Mouse (Mus musculus) forebrain, embryonic 12.5 days (tissue): Measurements from ENCODE around the gene Tnfrsf26. TPM values are rescaled to one million over a fixed set of nuclear protein-coding genes. Genes with fewer than 3 reads are reported as not detected.
"Not testable (repeated sequence)": the region's sequence is repeated elsewhere in the genome, so short reads cannot be mapped to it uniquely, and the experiment has no call there.

Experiments used
- ATAC-seq: fragments of 200-750 bp; cut with Nextera tagmentation; 2 replicates; pipeline ENCODE4 v1.8.0; 2017; ENCODE audit warnings: moderate TSS enrichment; ENCODE audit not compliant: low FRiP score
- H3K27ac ChIP-seq: fragments of 300-500 bp; sonication (generic); 2 replicates; pipeline ENCODE4 v1.5.1; 2016; ENCODE audit warnings: mild to moderate bottlenecking
- H3K27me3 ChIP-seq: fragments of 300-500 bp; sonication (generic); 2 replicates; pipeline ENCODE4 v1.6.1; 2016; ENCODE audit warnings: mild to moderate bottlenecking
- H3K36me3 ChIP-seq: fragments of 300-500 bp; sonication (generic); replicated peaks from 2 replicates; pipeline ENCODE4 v1.6.1; 2016; ENCODE audit warnings: mild to moderate bottlenecking
- H3K4me1 ChIP-seq: fragments of 300-500 bp; sonication (generic); 2 replicates; pipeline ENCODE4 v1.6.1; 2016
- H3K4me2 ChIP-seq: fragments of 300-500 bp; sonication (generic); 2 replicates; pipeline ENCODE4 v1.6.1; 2016; ENCODE audit warnings: mild to moderate bottlenecking, moderate library complexity
- H3K4me3 ChIP-seq: fragments of 300-500 bp; sonication (generic); replicated peaks from 2 replicates; pipeline ENCODE4 v1.5.1; 2016; ENCODE audit warnings: mild to moderate bottlenecking
- H3K9ac ChIP-seq: fragments of 300-500 bp; sonication (generic); 2 replicates; pipeline ENCODE4 v1.6.1; 2016; ENCODE audit warnings: mild to moderate bottlenecking
- H3K9me3 ChIP-seq: fragments of 300-500 bp; sonication (generic); 2 replicates; pipeline ENCODE4 v1.6.1; 2016
- WGBS: fragments of 180-500 bp; shearing (Covaris S2); methylation state at CpG from one replicate; pipeline ENCODE4 v1.1.7; 2016; 5-methylcytosine and 5-hydroxymethylcytosine counted together
- polyA plus RNA-seq: library from polyadenylated mRNA; unstranded; fragments of >200 nt; fragmentation: Nextera tagmentation; extraction: Ambion mirVana; gene quantifications from 2 replicates; pipeline ENCODE4 v1.2.1, GENCODE M21; 2016

The Tnfrsf26 gene
- 0.12 and 0.22 TPM in 2 replicates for polyA plus RNA-seq

DNA sequence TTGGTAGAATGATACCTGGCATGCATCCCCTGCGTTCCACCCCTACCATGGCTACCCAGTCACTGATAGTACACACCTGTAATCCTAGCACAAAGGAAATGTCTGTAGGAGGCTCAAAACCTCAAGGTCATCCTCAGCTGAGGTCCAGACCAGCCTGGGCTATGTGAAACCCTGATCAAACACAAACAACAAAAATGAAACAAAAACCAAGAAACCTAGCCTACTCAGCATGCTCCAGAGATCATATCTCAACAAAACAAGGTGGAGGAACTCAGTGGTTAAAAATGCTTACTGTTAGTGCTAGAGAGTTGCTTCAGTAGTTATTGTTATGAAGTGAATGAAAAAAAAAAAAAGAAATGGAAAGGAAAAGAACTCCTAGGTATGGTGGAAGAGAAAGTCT, at the start of gene Tnfrsf26:
Gene Tnfrsf26, minus strand, starts transcription at position 183 of the 400 bp plus-strand sequence.
- no peak within 1 kb of the TSS for H3K4me3 ChIP-seq
- no peaks in the 10 kb centered on the region for H3K36me3 ChIP-seq
- no peak within 1 kb of the TSS for H3K9ac ChIP-seq
- ATAC-seq: no peak
- H3K4me1 ChIP-seq: no peaks in the 10 kb centered on the region
- no peak within 1 kb of the TSS for H3K27ac ChIP-seq
- H3K27me3 ChIP-seq: no peaks in the 10 kb centered on the region
- no peaks in the 10 kb centered on the region for H3K9me3 ChIP-seq
- WGBS: 96% methylated on average over 1 of the region's 1 CpGs
- no peak within 1 kb of the TSS for H3K4me2 ChIP-seq

DNA sequence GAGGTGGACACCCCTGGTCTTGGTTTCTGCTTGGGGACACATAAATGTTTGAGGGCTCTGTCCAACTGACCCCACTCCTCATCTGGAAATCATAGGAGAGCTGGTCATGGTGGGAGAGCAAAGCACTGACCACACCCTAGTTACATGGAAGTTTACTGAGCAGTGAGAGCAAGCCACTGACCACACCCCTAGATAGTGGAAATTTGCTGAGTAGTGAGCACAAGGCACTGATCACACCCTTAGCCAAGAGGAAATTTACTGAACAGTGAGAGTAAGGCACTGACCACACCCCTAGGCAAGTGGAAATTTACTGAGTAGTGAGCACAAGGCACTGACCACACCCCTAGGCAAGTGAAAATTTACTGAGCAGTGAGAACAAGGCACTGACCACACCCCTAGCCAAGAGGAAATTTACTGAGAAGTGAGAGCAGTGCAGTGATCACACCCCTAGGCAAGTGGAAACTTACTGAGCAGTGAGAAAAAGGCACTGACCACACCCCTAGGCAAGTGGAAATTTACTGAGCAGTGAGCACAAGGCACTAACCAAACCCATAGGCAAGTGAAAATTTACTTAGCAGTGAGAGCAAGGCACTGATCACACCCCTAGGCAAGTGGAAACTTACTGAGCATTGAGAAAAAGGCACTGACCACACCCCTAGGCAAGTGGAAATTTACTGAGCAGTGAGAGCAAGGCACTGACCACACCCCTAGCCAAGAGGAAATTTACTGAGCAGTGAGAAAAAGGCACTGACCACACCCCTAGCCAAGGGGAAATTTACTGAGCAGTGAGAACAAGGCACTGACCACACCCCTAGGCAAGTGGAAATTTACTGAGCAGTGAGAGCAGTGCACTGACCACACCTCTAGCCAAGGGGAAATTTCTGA, 38.1 kb upstream of the Tnfrsf26 start:
- no peak overlapping the region for H3K4me2 ChIP-seq
- no peaks in the 10 kb centered on the region for H3K4me1 ChIP-seq
- H3K4me3 ChIP-seq: no peak overlapping the region
- H3K36me3 ChIP-seq: no peaks in the 10 kb centered on the region
- H3K9me3 ChIP-seq: no peaks in the 10 kb centered on the region
- ATAC-seq: no peak
- no peak overlapping the region for H3K9ac ChIP-seq
- H3K27ac ChIP-seq: no peak overlapping the region
- H3K27me3 ChIP-seq: no peaks in the 10 kb centered on the region

GRCm38 (mm10) chr7:143663470-143663869, 34.9 kb upstream of the Tnfrsf26 start:
- no peak overlapping the region for H3K27ac ChIP-seq
- WGBS: 84% methylated on average over 2 of the region's 2 CpGs
- no peaks in the 10 kb centered on the region for H3K4me1 ChIP-seq
- H3K9ac ChIP-seq: no peak overlapping the region
- H3K4me3 ChIP-seq: no peak overlapping the region
- H3K9me3 ChIP-seq: no peaks in the 10 kb centered on the region
- no peak overlapping the region for H3K4me2 ChIP-seq
- no peaks in the 10 kb centered on the region for H3K27me3 ChIP-seq
- no peaks in the 10 kb centered on the region for H3K36me3 ChIP-seq
- ATAC-seq: no peak

DNA sequence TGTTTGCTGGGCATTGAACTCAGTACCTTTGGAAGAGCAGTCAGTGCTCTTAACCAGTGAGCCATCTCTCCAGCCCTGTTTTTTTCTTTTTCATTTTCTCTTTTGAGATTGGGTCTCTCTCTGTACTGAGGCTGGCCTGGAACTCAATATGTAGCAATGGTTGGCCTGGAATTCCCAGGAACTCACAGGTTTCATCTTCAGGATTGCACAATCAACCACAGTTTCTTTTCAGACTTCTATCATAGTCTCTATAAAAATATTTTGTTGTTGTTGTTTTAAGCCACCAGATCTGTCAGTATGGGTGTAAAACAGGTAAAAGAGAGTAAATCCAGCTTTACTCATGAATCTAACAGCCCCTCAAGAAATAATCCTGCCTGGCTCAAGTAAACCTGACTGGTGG, 32.3 kb upstream of the Tnfrsf26 start:
- Histone ChIP-seq H3K36me3 (no peaks in the 10 kb centered on the region), H3K9ac (no peak overlapping the region), H3K4me3 (no peak overlapping the region), H3K9me3 (no peaks in the 10 kb centered on the region), H3K4me2 (no peak overlapping the region), H3K4me1 (no peaks in the 10 kb centered on the region), H3K27me3 (no peaks in the 10 kb centered on the region), H3K27ac (no peak overlapping the region)
- no peak for ATAC-seq

DNA sequence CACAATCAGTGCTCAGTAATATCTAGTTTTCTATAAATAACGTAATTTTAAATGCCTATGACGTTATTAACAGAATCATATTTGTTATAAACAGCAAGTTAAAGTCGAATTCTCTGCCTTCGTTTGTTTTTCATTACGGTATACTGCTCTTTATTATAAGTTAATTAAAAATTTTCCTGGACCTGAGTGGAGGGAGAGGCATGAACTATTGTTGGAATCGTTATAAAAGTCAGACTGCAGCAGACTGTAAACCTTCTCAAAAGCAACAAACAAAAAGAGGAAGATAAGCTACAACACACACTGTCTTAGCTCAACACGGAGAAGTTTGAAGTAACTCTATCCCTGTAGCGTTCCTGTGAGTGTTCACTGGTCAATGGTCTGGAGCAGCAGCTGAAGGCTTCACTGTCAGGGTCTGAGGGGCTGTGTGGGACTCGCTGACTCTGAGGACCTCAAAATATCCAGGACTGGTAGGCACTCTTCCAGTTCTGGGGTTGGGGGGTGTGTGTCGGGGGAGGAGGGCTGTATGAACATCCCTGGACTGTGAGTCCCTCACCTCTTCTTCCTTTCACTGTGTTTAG, 21.3 kb upstream of the Tnfrsf26 start:
- not testable (repeated sequence) for H3K4me1 ChIP-seq, H3K27me3 ChIP-seq, H3K27ac ChIP-seq, H3K9me3 ChIP-seq, H3K36me3 ChIP-seq, H3K9ac ChIP-seq
- H3K4me3 ChIP-seq: peak overlapping the region; percentile 70
- ATAC-seq: 0 out of 2 replicates have a peak, but pooled peaks have one; percentile 27
- 60% methylated on average over 10 of the region's 10 CpGs for WGBS
- peak overlapping the region; percentile 87; the same call in 1 of the 2 replicates for H3K4me2 ChIP-seq

DNA sequence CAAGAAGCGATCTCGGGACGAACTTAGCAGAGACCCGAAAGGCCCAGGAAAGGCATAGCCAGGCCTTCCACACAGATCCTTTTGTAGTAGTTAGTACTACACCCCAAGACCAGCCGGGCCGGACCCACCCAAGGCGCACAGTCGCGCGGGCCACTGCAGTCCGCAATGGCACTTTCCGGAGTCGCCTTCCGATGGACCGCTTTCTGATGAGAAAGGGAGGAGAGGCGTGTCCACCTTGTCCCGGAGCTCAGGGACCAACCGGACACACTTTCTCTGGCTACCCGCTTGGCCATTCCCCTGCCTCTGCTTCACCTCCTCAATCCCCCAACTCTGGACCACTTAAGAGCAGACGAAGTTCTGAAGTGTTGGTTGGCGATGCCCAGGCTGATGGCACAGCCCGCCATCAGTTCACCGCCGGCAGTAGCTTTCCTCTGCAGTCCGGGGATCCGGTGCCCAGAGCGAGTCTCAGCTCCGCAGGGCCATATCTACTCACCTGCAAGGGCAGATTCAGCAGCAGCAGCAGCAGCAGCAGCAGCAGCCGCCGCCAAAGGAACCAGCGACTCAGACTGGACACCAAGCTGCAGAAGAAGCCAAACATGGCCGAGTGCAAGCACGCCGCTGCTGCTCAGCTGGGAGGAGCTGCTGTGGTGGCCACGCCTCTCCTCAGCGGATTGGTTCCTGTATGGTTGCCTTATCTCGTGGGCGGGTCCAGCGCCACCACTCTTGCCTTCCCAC, 20.7 kb upstream of the Tnfrsf26 start, which contains the start of gene Tnfrsf22:
Gene Tnfrsf22, minus strand, starts transcription at position 628 of the 735 bp plus-strand sequence.
- H3K27me3 ChIP-seq: no peaks in the 10 kb centered on the region
- 4% methylated on average over 39 of the region's 39 CpGs for WGBS
- peak within 1 kb of the TSS; percentile 87 for H3K4me2 ChIP-seq
- no peaks in the 10 kb centered on the region for H3K36me3 ChIP-seq
- H3K9me3 ChIP-seq: peaks cover 8% of the 10 kb centered on the region; the same call in 1 of the 2 replicates
- peak; percentile 98 for ATAC-seq
- H3K27ac ChIP-seq: no peak within 1 kb of the TSS
- peak within 1 kb of the TSS; percentile 77 for H3K9ac ChIP-seq
- no peaks in the 10 kb centered on the region for H3K4me1 ChIP-seq
- H3K4me3 ChIP-seq: peak within 1 kb of the TSS; percentile 70

GRCm38 (mm10) chr7:143643949-143644348, 15.4 kb upstream of the Tnfrsf26 start:
- not testable (repeated sequence) for H3K36me3 ChIP-seq, H3K9ac ChIP-seq
- 89% methylated on average over 2 of the region's 2 CpGs for WGBS

GRCm38 (mm10) chr7:143636674-143637073, 8.2 kb upstream of the Tnfrsf26 start:
- Histone ChIP-seq H3K4me3 (no peak overlapping the region), H3K36me3 (no peaks in the 10 kb centered on the region; the same call in 1 of the 2 replicates), H3K9ac (no peak overlapping the region), H3K9me3 (no peaks in the 10 kb centered on the region), H3K4me2 (no peak overlapping the region), H3K27me3 (no peaks in the 10 kb centered on the region), H3K27ac (no peak overlapping the region), H3K4me1 (no peaks in the 10 kb centered on the region)
- 97% methylated on average over 1 of the region's 1 CpGs for WGBS
- no peak for ATAC-seq

More at GRCm38 (mm10) chr7:143643949-143644348, 15.4 kb upstream of the Tnfrsf26 start:
- ATAC-seq, H3K4me1 ChIP-seq, H3K27me3 ChIP-seq, H3K4me3 ChIP-seq, H3K27ac ChIP-seq, H3K4me2 ChIP-seq, H3K9me3 ChIP-seq: not testable (repeated sequence)

GRCm38 (mm10) chr7:143631503-143631902, 3.0 kb upstream of the Tnfrsf26 start:
- H3K9me3 ChIP-seq: no peaks in the 10 kb centered on the region
- H3K27me3 ChIP-seq: no peaks in the 10 kb centered on the region
- no peak overlapping the region for H3K27ac ChIP-seq
- WGBS: 73% methylated on average over 2 of the region's 2 CpGs
- no peak overlapping the region for H3K9ac ChIP-seq
- no peaks in the 10 kb centered on the region for H3K4me1 ChIP-seq
- no peaks in the 10 kb centered on the region for H3K36me3 ChIP-seq
- no peak overlapping the region for H3K4me2 ChIP-seq
- no peak for ATAC-seq
- no peak overlapping the region for H3K4me3 ChIP-seq

DNA sequence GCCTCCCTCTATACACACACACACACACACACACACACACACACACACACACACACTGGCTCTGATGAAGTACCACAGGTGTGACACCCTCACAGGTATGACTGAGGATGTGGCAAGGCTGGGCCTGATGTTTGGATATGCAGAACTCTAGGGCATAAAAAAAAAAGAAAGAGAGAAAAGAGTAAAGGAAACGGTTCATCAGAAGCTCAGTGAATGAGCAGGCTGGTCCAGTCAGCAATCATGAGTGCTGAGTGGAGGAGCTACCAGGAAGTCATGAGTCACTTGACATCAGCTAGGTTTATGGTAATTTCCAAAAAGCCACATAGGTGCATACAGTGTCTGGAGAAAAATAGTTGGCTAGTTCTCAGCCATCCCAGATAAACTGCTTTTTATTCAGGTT, 979 bp upstream of the Tnfrsf26 start:
- H3K4me1 ChIP-seq: no peaks in the 10 kb centered on the region
- no peak overlapping the region for H3K9ac ChIP-seq
- H3K4me3 ChIP-seq: no peak overlapping the region
- no peaks in the 10 kb centered on the region for H3K9me3 ChIP-seq
- H3K36me3 ChIP-seq: no peaks in the 10 kb centered on the region
- H3K27me3 ChIP-seq: no peaks in the 10 kb centered on the region
- WGBS: 71% methylated on average over 1 of the region's 1 CpGs
- no peak overlapping the region for H3K4me2 ChIP-seq
- H3K27ac ChIP-seq: no peak overlapping the region
- no peak for ATAC-seq

DNA sequence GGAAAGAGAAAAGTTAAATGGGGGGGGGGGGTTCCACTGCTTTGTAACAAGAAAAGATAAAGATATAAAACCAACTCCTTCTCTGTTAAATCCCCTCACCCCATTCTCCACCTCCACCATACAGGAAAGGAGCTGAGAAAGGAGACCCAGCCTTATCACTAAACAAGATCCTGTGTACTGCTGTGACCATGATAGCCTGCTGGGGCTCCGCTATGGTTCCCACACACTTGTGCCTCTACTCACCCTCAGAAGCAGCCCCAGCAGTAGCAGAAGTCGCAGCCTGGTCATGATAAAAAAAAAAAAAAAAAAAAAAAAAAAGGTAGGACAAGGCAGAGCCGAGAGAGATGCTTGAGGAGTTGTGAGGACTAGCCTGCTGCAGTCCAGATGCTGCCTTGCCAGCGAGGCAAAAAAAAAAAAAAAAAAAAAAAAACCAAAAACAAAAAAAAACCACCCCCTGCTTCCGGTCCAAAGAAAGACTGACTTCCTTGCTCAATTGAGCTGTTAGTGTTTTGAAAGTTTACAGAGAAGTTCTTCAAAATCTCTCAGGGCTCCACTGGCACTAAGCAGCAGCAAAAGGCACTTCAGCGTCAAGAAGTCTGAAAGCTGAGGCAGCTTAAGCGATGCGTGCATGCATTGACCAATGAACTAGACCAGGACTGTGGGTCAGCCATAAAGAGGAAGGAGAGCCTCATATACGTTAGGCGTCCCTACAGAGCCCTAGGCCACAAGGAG, 801 bp downstream of the Tnfrsf26 start:
- H3K4me2 ChIP-seq: no peak overlapping the region
- no peaks in the 10 kb centered on the region for H3K9me3 ChIP-seq
- H3K4me3 ChIP-seq: no peak overlapping the region
- no peak overlapping the region for H3K9ac ChIP-seq
- H3K27ac ChIP-seq: no peak overlapping the region
- no peak for ATAC-seq
- H3K36me3 ChIP-seq: no peaks in the 10 kb centered on the region
- H3K27me3 ChIP-seq: no peaks in the 10 kb centered on the region
- 57% methylated on average over 10 of the region's 10 CpGs for WGBS
- no peaks in the 10 kb centered on the region for H3K4me1 ChIP-seq

DNA sequence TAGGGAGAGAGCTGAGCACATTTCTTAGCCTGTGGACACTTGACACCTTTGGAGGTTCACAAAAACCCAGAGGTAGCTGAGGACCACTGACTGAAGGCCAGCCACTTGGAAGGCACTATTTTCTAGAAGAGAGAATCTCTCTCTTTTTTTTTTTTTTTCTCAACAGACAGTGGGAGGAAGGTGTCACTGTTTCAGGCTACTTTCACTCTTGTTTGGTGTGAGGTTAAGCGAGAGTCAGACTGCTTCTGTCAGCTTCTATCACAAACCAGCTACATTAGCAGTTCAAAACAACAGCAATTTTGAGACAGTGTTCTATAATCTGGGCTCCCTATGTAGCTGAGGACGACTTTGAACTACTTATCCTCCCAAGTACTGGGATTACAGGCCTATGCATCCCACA, 2.3 kb downstream of the Tnfrsf26 start:
- no peak overlapping the region for H3K4me3 ChIP-seq
- no peak overlapping the region for H3K9ac ChIP-seq
- no peaks in the 10 kb centered on the region for H3K4me1 ChIP-seq
- no peak overlapping the region for H3K4me2 ChIP-seq
- WGBS: 69% methylated on average over 2 of the region's 2 CpGs
- no peaks in the 10 kb centered on the region for H3K9me3 ChIP-seq
- H3K27me3 ChIP-seq: no peaks in the 10 kb centered on the region
- H3K27ac ChIP-seq: no peak overlapping the region
- H3K36me3 ChIP-seq: no peaks in the 10 kb centered on the region
- no peak for ATAC-seq
